Mouse (Mus musculus): ENCODE measurements around the gene Hes7.

The Hes7 gene

DNA sequence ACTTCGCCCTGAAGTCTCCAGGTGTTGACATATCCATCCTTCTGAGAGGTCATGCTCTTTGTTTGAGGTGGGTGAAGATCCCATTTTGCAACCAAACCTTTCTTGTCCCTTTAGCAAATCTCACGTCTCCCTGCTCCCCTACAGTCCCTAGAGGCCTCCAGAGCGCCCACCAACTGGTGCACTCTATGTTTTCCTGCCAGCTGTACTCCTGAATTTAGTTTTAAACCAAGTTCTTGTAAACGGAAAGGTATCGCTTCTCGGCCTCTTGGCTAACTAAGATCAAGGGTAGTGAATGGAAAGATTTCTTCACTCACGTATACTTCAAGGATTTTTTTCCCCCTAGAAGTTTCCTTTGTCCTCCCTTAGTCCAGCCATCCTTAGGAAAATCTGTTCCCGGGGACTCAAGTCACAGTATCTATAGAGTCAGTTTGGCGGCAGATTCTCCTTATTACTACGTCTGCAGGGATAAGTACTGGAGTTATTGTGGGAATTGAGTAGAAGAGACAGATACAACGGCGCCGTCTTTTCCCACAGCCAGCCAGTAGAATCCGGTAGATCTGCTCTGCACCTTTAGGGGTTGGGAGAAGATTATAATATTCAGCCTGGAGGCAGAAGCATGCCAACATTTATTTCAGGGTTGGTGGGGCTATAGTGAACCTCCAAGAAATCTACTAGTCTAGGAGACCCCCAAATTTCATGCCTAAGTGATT is 603 bp upstream of the Hes7 start:
- DNase-seq (ENCODE audit: low spot score), result peak; percentile 13

DNA sequence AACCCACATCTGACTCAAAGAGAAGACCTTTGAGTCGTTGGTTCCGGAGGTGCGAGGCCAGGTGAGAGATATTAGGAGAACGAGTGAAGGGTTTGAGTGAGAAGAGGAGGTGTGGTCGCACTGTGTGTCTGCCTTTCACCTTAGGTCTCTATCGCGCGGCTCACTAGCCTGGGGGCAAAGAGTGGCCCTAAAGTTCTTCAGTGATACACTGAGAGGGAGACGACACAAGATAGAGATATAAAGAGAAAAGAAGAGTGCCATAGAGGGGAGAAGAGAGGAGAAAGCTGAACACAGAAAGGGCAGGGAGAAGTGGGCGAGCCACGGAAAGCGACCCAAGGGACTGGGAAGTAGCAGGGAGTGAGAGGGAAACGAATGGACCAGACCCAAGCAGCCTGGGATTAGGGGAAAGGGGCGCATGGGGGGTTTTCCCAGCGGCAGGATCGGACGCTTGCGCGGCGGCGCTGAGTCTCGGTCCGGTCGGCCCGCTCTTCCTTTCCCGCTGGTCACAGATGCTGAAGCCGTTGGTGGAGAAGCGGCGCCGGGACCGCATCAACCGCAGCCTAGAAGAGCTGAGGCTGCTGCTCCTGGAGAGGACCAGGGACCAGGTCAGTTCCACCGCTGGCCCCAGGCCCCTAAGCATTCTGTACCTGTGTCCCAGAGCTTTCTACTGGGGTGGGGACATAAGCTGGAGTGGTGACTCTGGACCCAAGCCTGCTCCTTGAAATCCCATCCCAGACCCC is 967 bp downstream of the Hes7 start:
- DNase-seq (ENCODE audit: low spot score), result peak; percentile 46

DNA sequence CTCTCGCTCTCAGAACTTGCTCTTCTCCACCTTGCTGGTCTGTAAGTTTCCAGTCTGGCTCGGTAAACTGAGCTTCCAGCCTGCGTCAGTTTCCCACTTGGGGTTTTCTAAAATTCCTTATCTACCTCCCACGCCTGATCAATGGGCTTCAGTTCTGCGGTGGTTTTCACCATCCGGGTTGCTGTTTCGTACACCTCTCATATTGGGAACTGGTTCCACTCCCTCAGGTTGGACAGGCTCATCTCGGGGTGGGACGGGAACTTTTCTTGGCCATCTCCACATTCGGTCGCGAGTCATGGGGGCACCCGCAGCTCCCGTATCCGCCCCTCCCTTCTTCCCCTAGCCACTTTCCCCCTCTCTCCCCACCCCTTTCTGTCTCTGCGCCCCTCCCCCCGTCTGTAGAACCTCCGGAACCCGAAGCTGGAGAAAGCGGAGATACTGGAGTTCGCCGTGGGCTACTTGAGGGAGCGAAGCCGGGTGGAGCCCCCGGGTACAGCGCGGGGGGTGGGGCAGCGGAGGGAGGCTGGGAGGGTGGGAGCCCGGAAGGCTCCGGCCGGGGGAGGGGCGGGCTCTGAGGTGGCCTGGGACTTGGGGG is 1.6 kb downstream of the Hes7 start:
- no peak for DNase-seq (ENCODE audit: low spot score)

DNA sequence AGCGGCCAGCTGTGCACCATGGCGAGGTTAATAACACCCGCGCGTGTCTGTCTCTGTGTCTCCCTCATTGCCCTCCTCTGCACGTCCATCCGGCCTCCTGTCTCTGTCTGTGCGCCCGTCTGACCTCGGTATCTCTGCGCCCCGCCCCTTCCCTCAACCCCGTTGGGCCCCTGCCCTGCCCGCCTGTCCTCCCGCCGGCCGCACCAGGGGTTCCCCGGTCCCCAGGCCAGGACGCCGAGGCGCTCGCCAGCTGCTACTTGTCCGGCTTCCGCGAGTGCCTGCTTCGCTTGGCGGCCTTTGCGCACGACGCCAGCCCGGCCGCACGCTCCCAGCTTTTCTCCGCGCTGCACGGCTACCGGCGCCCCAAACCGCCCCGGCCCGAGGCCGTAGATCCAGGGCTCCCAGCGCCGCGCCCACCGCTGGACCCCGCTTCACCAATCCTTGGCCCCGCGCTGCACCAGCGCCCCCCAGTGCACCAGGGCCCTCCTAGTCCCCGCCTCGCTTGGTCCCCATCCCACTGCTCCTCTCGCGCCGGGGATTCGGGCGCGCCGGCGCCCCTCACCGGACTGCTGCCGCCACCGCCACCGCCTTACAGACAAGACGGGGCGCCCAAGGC is 2.2 kb downstream of the Hes7 start, which contains the start of gene 9130213A22Rik:
TSS of gene 9130213A22Rik (minus strand) at position 254 of the 616 bp plus-strand sequence.
- DNase-seq (ENCODE audit: low spot score), result peak; percentile 84

DNA sequence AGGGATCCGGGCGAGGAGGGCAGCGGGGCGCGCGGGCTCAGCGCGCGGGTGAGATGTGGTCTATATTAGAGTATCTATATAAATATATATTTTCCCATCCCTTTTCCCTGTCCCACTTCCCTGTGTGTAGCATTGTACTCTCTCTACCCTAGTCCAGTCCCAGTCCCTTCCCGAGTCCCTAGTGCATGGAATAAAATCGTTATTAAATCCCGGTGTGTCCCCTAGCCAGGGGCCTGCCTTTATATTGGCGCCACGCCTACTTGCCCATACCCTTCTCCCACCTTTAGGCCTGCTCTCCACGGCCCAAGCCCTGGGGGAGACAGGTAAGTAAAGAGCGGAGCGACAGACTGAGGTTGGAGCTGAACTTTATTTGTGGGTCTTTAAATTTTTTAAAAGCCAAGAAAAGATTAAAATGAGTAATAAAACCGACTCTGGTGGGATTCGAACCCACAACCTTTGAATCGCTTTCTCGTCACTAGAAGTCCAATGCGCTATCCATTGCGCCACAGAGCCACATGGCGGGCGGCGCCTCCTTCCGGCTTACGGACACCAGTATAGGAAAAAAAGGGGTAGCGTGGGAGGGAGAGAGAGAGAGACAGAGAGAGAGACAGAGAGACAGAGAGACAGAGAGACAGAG is 3.0 kb downstream of the Hes7 start:
- peak; percentile 86 for DNase-seq (ENCODE audit: low spot score)

- DNase-seq (ENCODE audit: low spot score), result peak; percentile 88
These were observed 3.7 kb downstream of the Hes7 start for GRCm38 (mm10) chr11:69123693-69124497.

GRCm38 (mm10) chr11:69124498-69124847 is 4.3 kb downstream of the Hes7 start:
- DNase-seq (ENCODE audit: low spot score), result peak; percentile 66

DNA sequence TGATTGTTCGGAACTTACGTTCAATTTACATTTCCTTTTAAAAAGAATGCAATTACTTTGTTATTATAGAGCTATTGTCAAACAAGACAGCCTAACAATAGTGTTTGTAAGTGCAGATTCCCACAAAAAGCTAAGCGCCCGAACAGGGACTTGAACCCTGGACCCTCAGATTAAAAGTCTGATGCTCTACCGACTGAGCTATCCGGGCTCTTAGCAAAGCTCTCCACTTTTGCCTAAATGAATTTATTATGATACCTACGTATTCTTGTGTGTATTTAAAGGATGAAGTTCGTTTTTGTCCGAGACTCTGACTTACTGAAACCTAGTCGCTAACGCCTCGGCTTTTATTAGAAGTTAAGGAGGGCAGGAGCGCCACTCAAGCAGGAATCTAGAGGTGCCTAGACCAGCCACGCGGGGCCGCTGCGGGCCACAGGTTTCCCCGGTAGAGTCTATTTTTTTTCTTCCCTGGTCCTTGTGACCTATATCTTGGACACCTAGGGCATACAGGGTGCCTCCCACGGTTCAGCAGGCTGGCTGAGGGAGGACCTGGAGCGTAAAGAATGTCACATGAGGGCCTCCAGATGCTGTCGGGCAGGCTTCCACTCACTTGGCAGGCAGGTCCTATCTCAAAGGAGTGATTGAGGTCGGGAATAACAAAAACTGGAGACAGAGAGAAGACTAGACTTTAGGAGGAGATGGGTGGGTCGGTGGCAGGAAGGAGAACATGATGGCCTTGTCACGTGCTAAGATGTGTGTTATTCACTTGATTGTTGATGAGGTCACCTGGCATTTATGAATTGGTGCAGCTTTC is 5.0 kb downstream of the Hes7 start:
- peak; percentile 81 for DNase-seq (ENCODE audit: low spot score)

GRCm38 (mm10) chr11:69125852-69125918 is 5.5 kb downstream of the Hes7 start, which contains the start of gene Aloxe3:
Gene Aloxe3, plus strand, starts transcription at chr11:69125896.
- no peak for DNase-seq (ENCODE audit: low spot score)

DNA sequence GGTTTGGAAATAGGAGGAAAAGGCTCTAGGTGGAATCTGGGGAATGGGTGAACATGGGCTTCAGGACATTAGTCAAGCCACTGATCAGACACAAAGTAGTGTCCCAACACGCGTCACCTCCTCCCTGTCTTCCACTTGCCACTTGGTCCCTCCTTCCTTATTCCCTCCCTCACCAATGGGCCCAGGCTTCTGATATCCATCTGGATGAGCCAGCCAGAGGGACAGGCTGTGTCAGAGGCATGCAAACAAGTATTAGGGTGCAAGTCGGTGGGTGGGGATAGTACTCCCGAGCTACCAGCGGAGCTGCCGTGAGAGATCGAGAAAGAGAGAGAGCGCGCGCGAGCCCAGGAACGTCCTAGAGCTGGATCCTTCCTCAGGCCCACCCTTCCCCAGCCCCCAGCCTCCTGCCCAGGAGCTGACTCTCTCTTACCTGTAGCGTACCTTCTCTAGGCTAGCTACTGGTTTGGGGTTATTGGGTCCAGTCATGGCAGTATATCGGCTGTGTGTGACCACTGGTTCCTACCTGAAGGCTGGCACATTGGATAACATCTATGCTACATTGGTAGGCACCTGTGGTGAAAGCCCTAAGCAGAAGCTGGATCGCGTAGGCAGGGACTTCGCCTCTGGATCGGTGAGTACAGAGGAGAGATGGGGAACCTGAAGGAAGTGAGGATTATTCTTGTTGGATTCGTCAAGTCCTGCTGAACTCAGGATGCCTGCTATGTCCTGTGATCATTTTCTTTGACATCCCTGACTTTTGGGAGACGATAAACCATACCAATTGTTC is 5.9 kb downstream of the Hes7 start:
- peak; percentile 16 for DNase-seq (ENCODE audit: low spot score)

GRCm38 (mm10) chr11:69126706-69127095 is 6.5 kb downstream of the Hes7 start:
- peak; percentile 4 for DNase-seq (ENCODE audit: low spot score)

- DNase-seq (ENCODE audit: low spot score), result no peak
These were observed 8.4 kb downstream of the Hes7 start for GRCm38 (mm10) chr11:69128426-69129122.

DNA sequence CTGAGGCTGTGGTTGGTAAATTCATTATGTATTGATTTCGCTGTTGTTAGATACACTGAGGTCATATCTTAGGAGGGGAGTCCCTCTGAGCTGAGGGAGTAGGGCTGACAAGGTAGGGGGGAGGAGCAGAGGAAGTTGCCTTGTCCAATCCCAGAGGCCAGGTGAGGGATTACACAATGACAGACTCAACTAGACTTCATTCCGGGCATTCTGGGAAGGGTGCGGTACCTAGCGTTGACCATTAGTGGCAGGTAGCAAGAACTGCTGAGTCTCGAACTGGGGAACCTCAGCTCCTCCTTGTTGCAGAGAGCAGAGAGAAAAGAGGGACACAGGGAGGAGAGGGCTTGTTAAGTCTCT is 13.3 kb downstream of the Hes7 start:
- DNase-seq (ENCODE audit: low spot score), result no peak

DNA sequence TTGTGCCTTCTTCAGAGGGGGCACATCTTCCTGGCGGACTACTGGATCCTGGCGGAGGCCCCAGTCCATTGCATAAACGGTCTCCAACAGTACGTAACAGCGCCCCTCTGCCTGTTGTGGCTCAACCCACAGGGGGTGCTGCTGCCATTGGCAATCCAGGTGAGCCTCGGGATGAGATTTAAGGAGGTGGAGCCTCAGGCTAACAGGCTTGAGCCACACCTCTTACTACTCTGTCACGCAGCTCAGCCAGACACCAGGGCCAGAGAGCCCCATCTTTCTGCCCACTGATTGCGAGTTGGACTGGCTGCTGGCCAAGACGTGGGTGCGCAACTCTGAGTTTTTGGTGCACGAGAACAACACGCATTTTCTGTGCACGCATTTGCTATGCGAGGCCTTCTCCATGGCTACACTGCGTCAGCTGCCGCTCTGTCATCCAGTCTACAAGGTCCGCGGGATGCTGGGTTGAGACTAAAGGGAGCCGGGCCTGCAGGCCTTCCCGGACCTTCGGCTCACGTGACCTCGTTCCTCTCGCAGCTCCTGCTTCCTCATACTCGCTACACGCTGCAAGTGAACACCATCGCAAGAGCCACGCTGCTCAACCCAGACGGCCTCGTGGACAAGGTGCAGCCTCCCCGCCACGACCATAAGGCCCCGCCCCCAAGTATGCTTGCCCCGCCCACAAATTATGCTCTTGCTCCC is 13.9 kb downstream of the Hes7 start:
- peak; percentile 63 for DNase-seq (ENCODE audit: low spot score)

GRCm38 (mm10) chr11:69134622-69134968 is 14.4 kb downstream of the Hes7 start:
- no peak for DNase-seq (ENCODE audit: low spot score)

DNA sequence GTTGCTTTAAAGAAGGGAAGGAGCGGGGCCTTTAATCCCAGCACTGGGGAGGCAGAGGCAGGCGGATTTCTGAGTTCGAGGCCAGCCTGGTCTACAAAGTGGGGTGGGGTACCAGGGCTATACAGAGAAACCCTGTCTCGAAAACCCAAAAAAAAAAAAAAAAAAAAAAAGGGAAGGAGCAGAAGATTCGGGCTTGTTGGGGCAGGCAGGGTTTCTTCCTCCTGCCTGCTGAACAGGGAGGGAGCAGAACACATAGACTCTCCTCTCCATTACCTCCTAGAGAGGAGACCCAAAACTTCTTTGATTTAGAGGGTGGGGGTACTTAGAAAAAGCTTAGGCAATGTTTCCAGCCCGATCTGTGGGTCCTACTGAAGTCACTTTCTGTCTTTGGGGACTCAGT is 15.2 kb downstream of the Hes7 start:
- DNase-seq (ENCODE audit: low spot score), result no peak

DNA sequence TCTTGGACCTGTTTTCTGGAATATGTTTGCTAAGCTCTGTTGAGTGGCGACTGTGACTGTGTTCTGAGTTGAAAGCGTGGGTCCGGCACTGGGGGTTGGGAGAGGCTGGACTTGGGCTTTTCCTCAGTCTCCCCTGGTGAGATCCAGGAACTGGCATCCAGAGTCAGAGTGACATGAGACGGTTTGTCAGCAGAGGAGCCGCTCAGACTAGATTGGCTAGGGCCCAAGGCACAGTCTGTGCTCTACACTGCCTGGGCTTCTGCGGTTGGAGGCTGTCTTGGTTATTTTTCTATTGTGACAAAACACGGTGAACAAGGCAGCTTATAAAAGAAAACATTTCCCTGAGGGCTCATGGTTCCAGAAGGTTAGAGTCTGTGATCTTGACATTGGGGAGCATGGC is 27.3 kb downstream of the Hes7 start:
- DNase-seq (ENCODE audit: low spot score), result peak; percentile 73

GRCm38 (mm10) chr11:69148451-69148960 is 28.3 kb downstream of the Hes7 start:
- DNase-seq (ENCODE audit: low spot score), result peak; percentile 75

DNA sequence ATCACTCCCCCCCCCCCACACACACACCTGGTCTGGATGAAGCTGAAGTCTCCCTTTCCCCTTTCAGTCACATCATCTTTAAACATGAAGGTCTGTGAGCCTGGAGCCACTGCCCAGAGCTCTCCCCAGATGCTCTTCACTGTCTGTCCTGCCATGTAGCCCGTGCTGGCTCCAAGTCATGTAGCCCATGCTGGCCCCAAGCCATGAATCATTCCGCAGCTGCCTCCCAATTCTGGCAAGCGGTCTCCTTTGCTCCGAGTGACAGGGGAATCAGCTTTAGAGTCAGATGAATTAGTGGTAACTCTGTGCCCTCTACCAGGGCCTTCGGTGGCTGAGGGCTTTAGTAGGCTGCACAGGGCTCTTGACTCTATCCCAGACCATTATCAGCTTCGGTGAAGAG is 29.5 kb downstream of the Hes7 start:
- DNase-seq (ENCODE audit: low spot score), result no peak

All from testis, postnatal 14 days (tissue).